Mouse (Mus musculus): Measurements from ENCODE around the gene Zmynd19.
A peak's percentile ranks its signal among the peaks of the same experiment; 100 is the strongest.
"Not testable (repeated sequence)": the region's sequence is repeated elsewhere in the genome, so short reads cannot be mapped to it uniquely, and the experiment has no call there.

Gene Zmynd19

GRCm38 (mm10) chr2:24942092-24942491 is 7.5 kb upstream of the Zmynd19 start:
- no peak for DNase-seq (ENCODE audit: low read depth)

- DNase-seq (ENCODE audit: low read depth): peak; percentile 89
Measured at GRCm38 (mm10) chr2:24944304-24944703, 5.3 kb upstream of the Zmynd19 start.

GRCm38 (mm10) chr2:24950189-24950535 is 570 bp downstream of the Zmynd19 start:
- no peak for DNase-seq (ENCODE audit: low read depth)

GRCm38 (mm10) chr2:24952537-24953055 is 3.0 kb downstream of the Zmynd19 start:
- DNase-seq (ENCODE audit: low read depth): no peak

- peak; percentile 65 for DNase-seq (ENCODE audit: low read depth)
Measured at GRCm38 (mm10) chr2:24960910-24961309, 11.3 kb downstream of the Zmynd19 start.

- DNase-seq (ENCODE audit: low read depth): peak; percentile 89
Measured at GRCm38 (mm10) chr2:24962304-24963000, 12.9 kb downstream of the Zmynd19 start, which contains the start of gene Dph7. Gene Dph7 (plus strand): TSS chr2:24962400.

- DNase-seq (ENCODE audit: low read depth): peak; percentile 48
Measured at GRCm38 (mm10) chr2:24970386-24970785, 20.8 kb downstream of the Zmynd19 start.

GRCm38 (mm10) chr2:24974452-24974851 is 24.9 kb downstream of the Zmynd19 start:
- DNase-seq (ENCODE audit: low read depth): not testable (repeated sequence)

- peak; percentile 97 for DNase-seq (ENCODE audit: low read depth)
Measured at GRCm38 (mm10) chr2:24974906-24975703, 25.5 kb downstream of the Zmynd19 start, which contains the start of gene Mrpl41. Gene Mrpl41 (minus strand): TSS chr2:24975098.

GRCm38 (mm10) chr2:24975704-24976297 is 26.2 kb downstream of the Zmynd19 start, which contains the start of gene Pnpla7:
Gene Pnpla7 (plus strand): TSS chr2:24976033.
- peak; percentile 96 for DNase-seq (ENCODE audit: low read depth)

GRCm38 (mm10) chr2:24976960-24977359 is 27.4 kb downstream of the Zmynd19 start:
- DNase-seq (ENCODE audit: low read depth): peak; percentile 74

- no peak for DNase-seq (ENCODE audit: low read depth)
Measured at GRCm38 (mm10) chr2:24987762-24988161, 38.2 kb downstream of the Zmynd19 start.

GRCm38 (mm10) chr2:24995332-24995731 is 45.7 kb downstream of the Zmynd19 start:
- no peak for DNase-seq (ENCODE audit: low read depth)

- DNase-seq (ENCODE audit: low read depth): no peak
Measured at GRCm38 (mm10) chr2:24996471-24996870, 46.9 kb downstream of the Zmynd19 start.

GRCm38 (mm10) chr2:25000544-25001235 is 51.1 kb downstream of the Zmynd19 start:
- peak; percentile 62 for DNase-seq (ENCODE audit: low read depth)

GRCm38 (mm10) chr2:25003946-25004786 is 54.6 kb downstream of the Zmynd19 start:
- DNase-seq (ENCODE audit: low read depth): no peak

GRCm38 (mm10) chr2:25006767-25007166 is 57.2 kb downstream of the Zmynd19 start:
- no peak for DNase-seq (ENCODE audit: low read depth)

- DNase-seq (ENCODE audit: low read depth): peak; percentile 55
Measured at GRCm38 (mm10) chr2:25008250-25008649, 58.7 kb downstream of the Zmynd19 start.
